Mouse (Mus musculus): ENCODE results near the gene Olfr371. TPM values are rescaled to one million over a fixed set of nuclear protein-coding genes. Genes with fewer than 3 reads are reported as not detected.

The Olfr371 gene
- not detected in 2 replicates for polyA plus RNA-seq (2016; fragmentation: Nextera tagmentation; extraction: Ambion mirVana)

- H3K36me3 ChIP-seq, result no peaks in the 10 kb centered on the region
- H3K4me3 ChIP-seq, result no peak within 1 kb of the TSS
- no peaks in the 10 kb centered on the region for H3K4me1 ChIP-seq
- WGBS, result 55% methylated on average over 1 of the region's 1 CpGs
- no peak within 1 kb of the TSS for H3K9ac ChIP-seq (replicated peaks)
- no peak within 1 kb of the TSS for H3K27ac ChIP-seq (replicated peaks)
- no peak for ATAC-seq (ENCODE audit: low FRiP score, low read depth)
- no peak within 1 kb of the TSS for H3K4me2 ChIP-seq (replicated peaks)
- no peaks in the 10 kb centered on the region for H3K9me3 ChIP-seq
- H3K27me3 ChIP-seq, result no peaks in the 10 kb centered on the region
These were observed at the start of gene Olfr371 for GRCm38 (mm10) chr8:85225688-85226087. Gene Olfr371 (plus strand): TSS chr8:85225988.

- ATAC-seq (ENCODE audit: low FRiP score, low read depth), result no peak
- Histone ChIP-seq H3K9me3 (0 out of 2 replicates have a peak, but pooled peaks cover 3% of the 10 kb centered on the region), H3K4me3 (no peak overlapping the region), H3K4me2 (replicated peaks) (no peak overlapping the region), H3K4me1 (no peaks in the 10 kb centered on the region), H3K27me3 (no peaks in the 10 kb centered on the region), H3K36me3 (no peaks in the 10 kb centered on the region), H3K27ac (replicated peaks) (no peak overlapping the region), H3K9ac (replicated peaks) (no peak overlapping the region)
- 88% methylated on average over 1 of the region's 1 CpGs for WGBS
These were observed 33.4 kb upstream of the Olfr371 start for GRCm38 (mm10) chr8:85192346-85192745.

GRCm38 (mm10) chr8:85220220-85220619, 5.6 kb upstream of the Olfr371 start:
- Histone ChIP-seq H3K4me2 (replicated peaks) (no peak overlapping the region), H3K27ac (replicated peaks) (no peak overlapping the region), H3K27me3 (no peaks in the 10 kb centered on the region), H3K9ac (replicated peaks) (no peak overlapping the region), H3K9me3 (no peaks in the 10 kb centered on the region), H3K4me3 (no peak overlapping the region), H3K36me3 (no peaks in the 10 kb centered on the region), H3K4me1 (no peaks in the 10 kb centered on the region)
- no peak for ATAC-seq (ENCODE audit: low FRiP score, low read depth)
- 80% methylated on average over 4 of the region's 4 CpGs for WGBS

GRCm38 (mm10) chr8:85220992-85221391, 4.8 kb upstream of the Olfr371 start:
- ATAC-seq (ENCODE audit: low FRiP score, low read depth), result no peak
- WGBS, result 62% methylated on average over 6 of the region's 6 CpGs

GRCm38 (mm10) chr8:85227297-85227696, 1.5 kb downstream of the Olfr371 start:
- Histone ChIP-seq H3K27me3 (no peaks in the 10 kb centered on the region), H3K9ac (replicated peaks) (no peak overlapping the region), H3K4me2 (replicated peaks) (no peak overlapping the region), H3K4me3 (no peak overlapping the region), H3K9me3 (no peaks in the 10 kb centered on the region), H3K27ac (replicated peaks) (no peak overlapping the region), H3K36me3 (no peaks in the 10 kb centered on the region), H3K4me1 (no peaks in the 10 kb centered on the region)
- no peak for ATAC-seq (ENCODE audit: low FRiP score, low read depth)
- WGBS, result 87% methylated on average over 1 of the region's 1 CpGs

More at GRCm38 (mm10) chr8:85220992-85221391, 4.8 kb upstream of the Olfr371 start:
- H3K9ac ChIP-seq (replicated peaks), result no peak overlapping the region
- H3K27ac ChIP-seq (replicated peaks), result no peak overlapping the region
- no peaks in the 10 kb centered on the region for H3K36me3 ChIP-seq
- H3K9me3 ChIP-seq, result no peaks in the 10 kb centered on the region
- H3K4me2 ChIP-seq (replicated peaks), result no peak overlapping the region
- H3K27me3 ChIP-seq, result no peaks in the 10 kb centered on the region
- no peaks in the 10 kb centered on the region for H3K4me1 ChIP-seq
- no peak overlapping the region for H3K4me3 ChIP-seq

Other genes starting within 250 kb of the Olfr371 start
- gene Junb, start 247.3 kb upstream of the Olfr371 start, polyA plus RNA-seq (2016; fragmentation: Nextera tagmentation; extraction: Ambion mirVana), result 6.0 and 6.5 TPM in 2 replicates
- 17.7 and 18.7 TPM in 2 replicates for gene Hook2, start 235.4 kb upstream of the Olfr371 start, polyA plus RNA-seq (2016; fragmentation: Nextera tagmentation; extraction: Ambion mirVana)
- gene Best2, start 211.5 kb upstream of the Olfr371 start, polyA plus RNA-seq (2016; fragmentation: Nextera tagmentation; extraction: Ambion mirVana), result not detected in 2 replicates
- 137 and 146 TPM in 2 replicates for gene Asna1, start 200.7 kb upstream of the Olfr371 start, polyA plus RNA-seq (2016; fragmentation: Nextera tagmentation; extraction: Ambion mirVana)
- gene Trir, start 199.2 kb upstream of the Olfr371 start, polyA plus RNA-seq (2016; fragmentation: Nextera tagmentation; extraction: Ambion mirVana), result 164 and 178 TPM in 2 replicates
- gene Tnpo2, start 189.1 kb upstream of the Olfr371 start, polyA plus RNA-seq (2016; fragmentation: Nextera tagmentation; extraction: Ambion mirVana), result 42.0 and 45.4 TPM in 2 replicates
- gene Fbxw9, start 165.9 kb upstream of the Olfr371 start, polyA plus RNA-seq (2016; fragmentation: Nextera tagmentation; extraction: Ambion mirVana), result 40.7 and 41.6 TPM in 2 replicates
- 0.92 and 0.94 TPM in 2 replicates for gene Gm5741, start 158.0 kb upstream of the Olfr371 start, polyA plus RNA-seq (2016; fragmentation: Nextera tagmentation; extraction: Ambion mirVana)
- 74.7 and 74.8 TPM in 2 replicates for gene Dhps, start 154.2 kb upstream of the Olfr371 start, polyA plus RNA-seq (2016; fragmentation: Nextera tagmentation; extraction: Ambion mirVana)
- gene Wdr83os, start 145.2 kb upstream of the Olfr371 start, polyA plus RNA-seq (2016; fragmentation: Nextera tagmentation; extraction: Ambion mirVana), result 114 and 119 TPM in 2 replicates
- 46.6 and 54.2 TPM in 2 replicates for gene Wdr83, start 144.7 kb upstream of the Olfr371 start, polyA plus RNA-seq (2016; fragmentation: Nextera tagmentation; extraction: Ambion mirVana)
- gene Man2b1, start 142.7 kb upstream of the Olfr371 start, polyA plus RNA-seq (2016; fragmentation: Nextera tagmentation; extraction: Ambion mirVana), result 19.2 and 20.7 TPM in 2 replicates
- gene Zfp791, start 102.9 kb upstream of the Olfr371 start, polyA plus RNA-seq (2016; fragmentation: Nextera tagmentation; extraction: Ambion mirVana), result 1.6 and 2.4 TPM in 2 replicates
- gene Cks1brt, start 74.1 kb upstream of the Olfr371 start, polyA plus RNA-seq (2016; fragmentation: Nextera tagmentation; extraction: Ambion mirVana), result not detected in 2 replicates
- gene Orc6, start 73.6 kb downstream of the Olfr371 start, polyA plus RNA-seq (2016; fragmentation: Nextera tagmentation; extraction: Ambion mirVana), result 98.4 and 98.9 TPM in 2 replicates
- gene Vps35, start 73.8 kb downstream of the Olfr371 start, polyA plus RNA-seq (2016; fragmentation: Nextera tagmentation; extraction: Ambion mirVana), result 171 and 180 TPM in 2 replicates
- gene Mylk3, start 160.4 kb downstream of the Olfr371 start, polyA plus RNA-seq (2016; fragmentation: Nextera tagmentation; extraction: Ambion mirVana), result 1.4 and 1.7 TPM in 2 replicates
- 36.7 and 43.9 TPM in 2 replicates for gene 4921524J17Rik, start 206.8 kb downstream of the Olfr371 start, polyA plus RNA-seq (2016; fragmentation: Nextera tagmentation; extraction: Ambion mirVana)

All from midbrain, embryonic 12.5 days (tissue).